Mouse (Mus musculus): Measurements from ENCODE around the gene Btg1. TPM values are rescaled to one million over a fixed set of nuclear protein-coding genes. Genes with fewer than 3 reads are reported as not detected.

The Btg1 gene
- polyA plus RNA-seq, 1 experiment, result 42.6 TPM

DNA sequence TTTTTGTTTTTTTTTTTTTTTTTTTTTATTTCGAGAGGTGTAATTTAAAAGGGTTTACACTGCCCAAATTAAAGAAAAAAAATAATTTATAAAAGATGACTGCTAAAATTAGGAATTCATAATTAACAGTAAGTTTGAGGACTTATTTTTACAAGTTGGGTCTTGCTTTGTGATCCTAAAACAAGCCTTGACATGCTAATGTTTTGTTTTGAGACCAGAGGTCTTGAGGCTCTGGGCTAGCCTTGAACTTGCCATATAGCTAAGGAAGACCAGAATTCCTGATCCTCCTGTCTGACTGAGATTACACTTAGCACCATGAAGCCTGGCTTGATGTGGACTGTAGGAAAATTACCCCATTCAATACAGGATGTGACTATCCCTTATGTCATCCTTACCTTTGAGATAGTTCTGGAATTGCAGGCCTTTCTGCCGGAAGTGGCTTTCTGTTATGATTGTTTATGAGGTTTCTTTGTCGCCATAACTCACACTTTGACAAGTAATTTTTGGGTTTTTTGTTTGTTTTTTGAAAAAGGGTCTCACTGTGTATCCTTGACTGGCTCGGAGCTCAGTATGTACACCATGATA, 4.6 kb downstream of the Btg1 start:
- no peaks in the 10 kb centered on the region for H3K27me3 ChIP-seq (ENCODE audit: control insufficient read depth, insufficient read depth, low read length, poor library complexity, severe bottlenecking)
- H3K9me3 ChIP-seq (replicated peaks; ENCODE audit: control insufficient read depth, insufficient read depth, low read length, poor library complexity, severe bottlenecking), result no peaks in the 10 kb centered on the region
- H3K4me1 ChIP-seq (ENCODE audit: control insufficient read depth, insufficient read depth, low read length), result peaks cover 3% of the 10 kb centered on the region
- peak overlapping the region; percentile 52; the same call in 1 of the 2 replicates for H3K27ac ChIP-seq (ENCODE audit: insufficient read depth, low read length)
- H3K36me3 ChIP-seq (ENCODE audit: control insufficient read depth, insufficient read depth, low read length, poor library complexity, severe bottlenecking), result peaks cover 30% of the 10 kb centered on the region
- H3K9ac ChIP-seq (ENCODE audit: low read depth, poor library complexity, severe bottlenecking), result peak overlapping the region; percentile 46
- TF ChIP-seq EP300 (IDR thresholded peaks at IDR 0.05; ENCODE audit: insufficient read depth, low read depth, low read length) (no peak), CTCF (IDR thresholded peaks at IDR 0.05; ENCODE audit: low read depth, low read length) (no peak), POLR2A (IDR thresholded peaks at IDR 0.05; ENCODE audit: insufficient read depth, low read length) (no peak)
- no peak overlapping the region for H3K4me3 ChIP-seq (ENCODE audit: low read depth, low read length)

DNA sequence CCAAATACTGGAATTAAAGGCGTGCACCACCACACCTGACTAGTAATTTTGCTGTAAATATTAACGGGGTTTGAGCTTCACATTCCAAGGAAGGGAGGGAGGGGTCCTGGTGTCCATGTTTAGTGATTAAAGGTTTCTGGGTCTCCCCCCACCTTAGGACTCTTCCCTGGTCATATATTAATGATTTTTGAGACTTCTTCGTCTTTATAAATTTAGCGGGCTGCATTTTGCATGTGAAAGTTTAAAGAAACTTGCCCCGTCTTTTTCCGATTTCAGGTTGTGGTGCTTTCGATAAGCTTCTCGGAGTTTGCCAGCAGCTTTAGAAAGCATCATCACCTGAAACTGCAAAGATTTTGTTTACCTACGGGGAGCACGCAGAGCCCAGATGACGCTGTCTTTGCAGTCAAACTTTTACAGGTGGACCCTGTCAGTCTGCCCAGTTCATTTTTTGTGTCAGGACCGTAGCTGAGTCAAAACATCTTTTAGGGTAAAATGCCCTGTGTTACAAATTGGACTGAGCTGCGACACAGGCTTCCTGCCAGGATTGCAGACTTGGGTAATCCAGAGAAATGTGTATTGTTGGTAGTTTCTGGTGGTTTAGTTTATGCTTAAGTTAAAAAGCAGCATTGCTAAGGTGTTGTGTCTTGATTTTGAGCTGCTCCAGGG, 5.3 kb downstream of the Btg1 start:
- no peaks in the 10 kb centered on the region for H3K27me3 ChIP-seq (ENCODE audit: control insufficient read depth, insufficient read depth, low read length, poor library complexity, severe bottlenecking)
- H3K27ac ChIP-seq (ENCODE audit: insufficient read depth, low read length), result peak overlapping the region; percentile 52; the same call in 1 of the 2 replicates
- peaks cover 3% of the 10 kb centered on the region for H3K4me1 ChIP-seq (ENCODE audit: control insufficient read depth, insufficient read depth, low read length)
- TF ChIP-seq EP300 (IDR thresholded peaks at IDR 0.05; ENCODE audit: insufficient read depth, low read depth, low read length), result no peak
- TF ChIP-seq POLR2A (IDR thresholded peaks at IDR 0.05; ENCODE audit: insufficient read depth, low read length), result no peak
- TF ChIP-seq CTCF (IDR thresholded peaks at IDR 0.05; ENCODE audit: low read depth, low read length), result no peak
- no peaks in the 10 kb centered on the region for H3K9me3 ChIP-seq (replicated peaks; ENCODE audit: control insufficient read depth, insufficient read depth, low read length, poor library complexity, severe bottlenecking)
- H3K9ac ChIP-seq (ENCODE audit: low read depth, poor library complexity, severe bottlenecking), result peak overlapping the region; percentile 46
- peaks cover 30% of the 10 kb centered on the region for H3K36me3 ChIP-seq (ENCODE audit: control insufficient read depth, insufficient read depth, low read length, poor library complexity, severe bottlenecking)
- H3K4me3 ChIP-seq (ENCODE audit: low read depth, low read length), result no peak overlapping the region

- H3K27me3 ChIP-seq (ENCODE audit: control insufficient read depth, insufficient read depth, low read length, poor library complexity, severe bottlenecking), result no peaks in the 10 kb centered on the region
- TF ChIP-seq POLR2A (IDR thresholded peaks at IDR 0.05; ENCODE audit: insufficient read depth, low read length) (no peak), CTCF (IDR thresholded peaks at IDR 0.05; ENCODE audit: low read depth, low read length) (no peak), EP300 (IDR thresholded peaks at IDR 0.05; ENCODE audit: insufficient read depth, low read depth, low read length) (no peak)
Measured at GRCm38 (mm10) chr10:96622761-96623632, 6.2 kb downstream of the Btg1 start.

DNA sequence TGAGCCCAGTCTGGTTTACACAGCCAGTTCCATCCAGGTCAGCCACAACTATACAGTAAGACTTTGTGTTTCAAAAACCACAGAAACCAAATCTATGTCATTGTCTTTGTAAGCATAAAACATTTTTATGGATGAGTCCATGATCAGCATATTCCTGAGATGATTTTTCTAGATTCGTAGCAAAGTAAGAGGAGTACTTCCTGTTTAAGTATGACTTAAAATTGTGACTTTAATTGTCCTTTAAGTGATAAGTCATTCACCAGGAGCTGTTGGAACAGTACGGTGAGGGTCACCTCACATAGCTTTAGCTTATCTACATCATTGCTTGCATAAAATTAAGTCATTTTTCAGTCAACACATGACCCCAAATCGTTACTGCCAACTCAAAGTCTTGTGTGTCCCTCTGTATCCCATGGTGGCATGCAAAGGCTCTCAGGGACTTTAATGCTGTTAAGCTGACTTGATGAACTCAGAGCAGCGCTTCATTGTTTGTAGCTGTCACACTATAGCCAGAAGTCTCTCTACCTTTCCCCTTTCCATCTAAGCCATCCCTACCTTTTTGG, 6.9 kb downstream of the Btg1 start:
- no peak overlapping the region for H3K27ac ChIP-seq (ENCODE audit: insufficient read depth, low read length)
- H3K27me3 ChIP-seq (ENCODE audit: control insufficient read depth, insufficient read depth, low read length, poor library complexity, severe bottlenecking), result no peaks in the 10 kb centered on the region
- H3K4me3 ChIP-seq (ENCODE audit: low read depth, low read length), result no peak overlapping the region
- H3K9me3 ChIP-seq (replicated peaks; ENCODE audit: control insufficient read depth, insufficient read depth, low read length, poor library complexity, severe bottlenecking), result no peaks in the 10 kb centered on the region
- H3K4me1 ChIP-seq (ENCODE audit: control insufficient read depth, insufficient read depth, low read length), result peaks cover 4% of the 10 kb centered on the region
- TF ChIP-seq EP300 (IDR thresholded peaks at IDR 0.05; ENCODE audit: insufficient read depth, low read depth, low read length), result no peak
- no peak overlapping the region for H3K9ac ChIP-seq (ENCODE audit: low read depth, poor library complexity, severe bottlenecking)
- peaks cover 30% of the 10 kb centered on the region for H3K36me3 ChIP-seq (ENCODE audit: control insufficient read depth, insufficient read depth, low read length, poor library complexity, severe bottlenecking)

More at GRCm38 (mm10) chr10:96622761-96623632, 6.2 kb downstream of the Btg1 start:
- Histone ChIP-seq H3K27ac (ENCODE audit: insufficient read depth, low read length) (no peak overlapping the region), H3K9me3 (replicated peaks; ENCODE audit: control insufficient read depth, insufficient read depth, low read length, poor library complexity, severe bottlenecking) (no peaks in the 10 kb centered on the region), H3K9ac (ENCODE audit: low read depth, poor library complexity, severe bottlenecking) (no peak overlapping the region), H3K4me3 (ENCODE audit: low read depth, low read length) (no peak overlapping the region), H3K36me3 (ENCODE audit: control insufficient read depth, insufficient read depth, low read length, poor library complexity, severe bottlenecking) (peaks cover 30% of the 10 kb centered on the region), H3K4me1 (ENCODE audit: control insufficient read depth, insufficient read depth, low read length) (peaks cover 3% of the 10 kb centered on the region)

- TF ChIP-seq POLR2A (IDR thresholded peaks at IDR 0.05; ENCODE audit: insufficient read depth, low read length) (no peak), CTCF (IDR thresholded peaks at IDR 0.05; ENCODE audit: low read depth, low read length) (no peak), EP300 (IDR thresholded peaks at IDR 0.05; ENCODE audit: insufficient read depth, low read depth, low read length) (no peak)
- peaks cover 30% of the 10 kb centered on the region for H3K36me3 ChIP-seq (ENCODE audit: control insufficient read depth, insufficient read depth, low read length, poor library complexity, severe bottlenecking)
- no peaks in the 10 kb centered on the region for H3K27me3 ChIP-seq (ENCODE audit: control insufficient read depth, insufficient read depth, low read length, poor library complexity, severe bottlenecking)
Measured at GRCm38 (mm10) chr10:96624406-96624805, 7.6 kb downstream of the Btg1 start.

More at GRCm38 (mm10) chr10:96624406-96624805, 7.6 kb downstream of the Btg1 start:
- Histone ChIP-seq H3K9ac (ENCODE audit: low read depth, poor library complexity, severe bottlenecking) (no peak overlapping the region), H3K9me3 (replicated peaks; ENCODE audit: control insufficient read depth, insufficient read depth, low read length, poor library complexity, severe bottlenecking) (no peaks in the 10 kb centered on the region), H3K4me3 (ENCODE audit: low read depth, low read length) (no peak overlapping the region), H3K27ac (ENCODE audit: insufficient read depth, low read length) (no peak overlapping the region), H3K4me1 (ENCODE audit: control insufficient read depth, insufficient read depth, low read length) (peaks cover 5% of the 10 kb centered on the region)

All from ES-Bruce4 (cell line).